Mouse (Mus musculus): ENCODE data around the gene Cnn3.

- TF ChIP-seq POLR2A (IDR thresholded peaks at IDR 0.05; ENCODE audit: insufficient read depth, low read depth, low read length) (no peak), CTCF (IDR thresholded peaks at IDR 0.05) (no peak)
These were observed 64.6 kb downstream of the Cnn3 start for GRCm38 (mm10) chr3:121490941-121491340.
